Mouse (Mus musculus): ENCODE data around the gene Fli1.

The Fli1 gene

DNA sequence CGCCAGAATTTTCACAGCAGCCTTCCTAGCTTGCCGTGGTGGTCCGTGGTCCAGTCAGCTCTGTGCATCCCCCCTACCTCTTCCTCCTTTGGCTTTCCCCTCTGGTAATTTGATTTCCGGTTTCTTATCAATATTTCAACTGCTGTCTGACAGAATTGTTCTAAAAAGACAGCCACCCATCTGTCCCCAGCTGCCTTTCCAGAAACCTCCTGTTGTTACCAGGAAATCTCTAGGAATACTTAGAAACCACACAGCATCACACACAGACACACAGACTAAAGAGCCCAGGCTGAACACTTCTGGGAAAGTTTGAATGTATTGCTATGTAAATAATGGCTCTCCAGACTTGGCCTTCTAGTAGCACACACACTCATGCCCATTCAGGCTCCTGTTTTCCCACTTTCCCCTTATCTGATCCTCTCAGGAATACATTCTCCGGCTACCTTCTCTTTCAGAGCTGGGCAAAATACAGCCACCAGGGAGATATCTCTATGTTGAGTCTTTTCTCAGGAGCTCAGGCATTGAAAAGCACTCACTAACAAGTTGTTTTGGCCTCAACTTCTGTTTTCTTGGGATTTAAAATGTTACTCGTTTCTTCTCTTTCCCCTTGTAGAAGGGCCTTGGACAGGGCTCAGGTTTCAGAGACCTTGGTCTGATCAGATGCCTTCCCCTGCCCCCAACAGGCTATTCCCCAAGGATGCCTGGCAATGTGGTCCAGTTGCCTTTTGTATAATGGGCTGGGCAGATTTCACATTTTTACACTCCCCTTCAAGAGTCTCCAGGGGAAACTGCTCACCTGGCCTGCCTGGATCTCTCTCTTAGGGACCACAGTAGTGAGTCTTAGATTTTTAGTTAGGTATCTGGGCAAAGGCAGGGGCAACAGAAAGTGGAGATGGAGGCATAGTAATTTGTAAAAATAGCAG, 7.1 kb upstream of the Fli1 start:
- no peak for DNase-seq (ENCODE audit: low spot score in 2 of 2)

DNA sequence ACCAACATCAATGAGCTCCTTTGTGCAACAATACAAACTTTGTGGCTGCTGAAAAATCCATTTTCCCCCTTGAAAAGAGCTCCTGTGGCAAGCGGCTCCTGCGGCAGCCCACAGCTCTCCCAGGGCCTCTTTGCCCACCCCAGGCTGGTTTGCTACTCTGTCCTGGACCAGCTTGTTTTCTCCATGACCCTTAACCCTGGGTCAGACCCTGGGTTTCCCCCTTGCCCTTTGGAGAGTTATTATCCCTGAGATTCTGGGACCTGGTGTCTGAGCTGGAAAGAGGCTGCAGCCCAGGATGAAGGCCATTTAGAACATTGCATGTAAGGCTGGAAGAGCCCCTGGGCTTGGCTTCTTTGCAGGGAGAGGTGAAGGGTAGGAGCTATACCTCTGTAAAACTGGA, 4.1 kb upstream of the Fli1 start:
- DNase-seq (ENCODE audit: low spot score in 2 of 2), result no peak

DNA sequence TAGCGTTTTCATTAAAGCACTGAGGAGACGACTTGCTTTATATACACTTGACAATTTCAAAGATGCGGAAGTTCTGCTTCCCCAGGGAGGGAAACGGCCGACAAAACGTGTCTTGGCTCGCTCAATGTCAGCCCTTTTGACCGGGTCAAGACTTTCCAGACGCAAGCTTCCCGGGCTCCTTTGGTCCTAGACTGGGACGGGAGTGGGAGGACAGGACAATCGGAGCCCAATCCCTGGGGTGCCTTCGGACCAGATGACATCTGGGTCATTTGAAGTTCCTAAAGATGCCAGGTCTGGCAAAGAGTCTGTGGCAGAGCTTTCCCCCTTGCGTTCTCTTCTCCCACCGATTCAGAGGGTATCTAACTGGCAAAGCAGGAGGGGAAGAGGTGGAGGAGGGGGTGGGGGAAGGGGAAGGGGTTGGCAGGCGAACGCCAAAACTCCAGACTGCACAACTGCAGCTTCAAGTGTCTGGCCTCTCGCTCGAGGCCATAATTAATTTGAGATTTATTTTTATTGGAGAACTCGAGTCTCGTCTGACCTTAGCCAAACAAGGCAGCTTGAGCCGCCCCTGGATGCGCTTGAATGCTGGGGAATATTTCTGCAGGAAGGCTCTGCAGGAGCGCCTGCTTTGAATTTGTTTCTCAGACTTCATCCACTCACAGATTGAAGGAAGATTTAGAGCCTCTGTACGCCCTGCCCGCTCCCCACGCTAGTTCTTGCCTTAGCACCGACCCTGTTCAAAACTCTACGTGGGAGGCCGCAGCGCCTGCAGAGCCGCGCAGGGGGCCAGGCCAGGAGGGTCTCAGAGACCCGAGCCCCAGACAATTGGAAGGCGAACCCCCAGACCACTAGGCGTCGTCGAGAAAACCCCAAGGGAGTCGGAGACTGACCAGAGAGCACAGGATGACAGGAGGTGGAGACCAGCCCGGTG, 2.3 kb upstream of the Fli1 start:
- DNase-seq (ENCODE audit: low spot score in 2 of 2), result no peak

DNA sequence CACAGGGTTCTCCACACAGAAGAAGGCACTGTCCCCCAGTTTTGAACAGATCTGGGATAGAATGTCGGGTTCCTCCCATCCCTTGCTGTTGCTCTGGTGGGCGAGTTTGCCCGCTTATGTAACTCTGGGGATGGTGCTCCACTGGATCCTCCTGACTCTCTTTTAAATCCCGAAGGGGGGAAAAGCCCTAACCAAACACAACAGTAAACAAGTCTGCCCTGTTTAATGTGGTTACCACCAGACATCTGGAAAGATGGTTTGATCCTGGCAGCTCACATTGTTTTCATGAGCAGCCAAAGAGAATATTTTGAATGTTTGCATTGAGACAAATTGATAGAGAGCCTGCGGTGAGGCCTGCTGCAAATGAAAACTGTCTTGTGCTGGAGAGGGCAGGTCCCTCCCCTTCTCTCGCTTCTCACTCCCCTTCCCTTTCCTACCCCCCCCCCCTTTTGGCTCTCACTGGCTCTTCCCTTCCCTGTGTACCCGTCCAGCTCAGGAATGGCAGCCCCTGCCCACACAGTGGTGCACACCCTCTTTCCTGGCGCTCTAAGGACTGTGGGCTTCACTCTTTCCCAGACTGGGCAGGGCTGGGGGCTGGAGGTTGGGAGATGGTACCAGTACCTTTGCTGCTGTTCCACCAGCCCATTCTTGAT, 1.4 kb upstream of the Fli1 start:
- DNase-seq (ENCODE audit: low spot score in 2 of 2), result no peak

DNA sequence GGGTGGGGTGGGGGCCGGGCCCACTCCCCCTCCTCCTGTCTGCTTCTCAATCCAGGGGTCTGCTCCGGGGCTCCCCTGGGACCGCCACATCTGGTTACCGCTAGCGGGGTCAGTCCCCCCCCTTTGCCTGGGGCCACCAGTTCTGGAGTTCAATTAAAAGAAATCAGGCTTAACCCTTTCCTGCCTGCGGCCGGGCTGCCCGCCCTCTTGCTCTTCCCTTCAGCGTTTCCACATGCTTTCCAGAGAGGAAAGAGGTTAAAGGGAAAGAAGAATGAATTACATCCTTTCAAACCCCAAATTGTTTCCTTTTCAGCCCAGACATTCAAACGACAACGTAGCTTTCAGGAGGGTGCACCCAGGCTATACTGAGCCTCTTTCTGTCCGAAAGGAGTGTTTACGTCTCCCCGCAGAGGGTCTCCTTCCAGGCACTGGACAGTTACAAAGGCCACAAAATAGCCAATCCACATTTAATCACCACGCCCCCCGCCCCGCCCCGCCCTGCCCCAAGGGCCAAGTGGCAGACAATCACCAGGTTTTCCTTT, 450 bp upstream of the Fli1 start:
- no peak for DNase-seq (ENCODE audit: low spot score in 2 of 2)

DNA sequence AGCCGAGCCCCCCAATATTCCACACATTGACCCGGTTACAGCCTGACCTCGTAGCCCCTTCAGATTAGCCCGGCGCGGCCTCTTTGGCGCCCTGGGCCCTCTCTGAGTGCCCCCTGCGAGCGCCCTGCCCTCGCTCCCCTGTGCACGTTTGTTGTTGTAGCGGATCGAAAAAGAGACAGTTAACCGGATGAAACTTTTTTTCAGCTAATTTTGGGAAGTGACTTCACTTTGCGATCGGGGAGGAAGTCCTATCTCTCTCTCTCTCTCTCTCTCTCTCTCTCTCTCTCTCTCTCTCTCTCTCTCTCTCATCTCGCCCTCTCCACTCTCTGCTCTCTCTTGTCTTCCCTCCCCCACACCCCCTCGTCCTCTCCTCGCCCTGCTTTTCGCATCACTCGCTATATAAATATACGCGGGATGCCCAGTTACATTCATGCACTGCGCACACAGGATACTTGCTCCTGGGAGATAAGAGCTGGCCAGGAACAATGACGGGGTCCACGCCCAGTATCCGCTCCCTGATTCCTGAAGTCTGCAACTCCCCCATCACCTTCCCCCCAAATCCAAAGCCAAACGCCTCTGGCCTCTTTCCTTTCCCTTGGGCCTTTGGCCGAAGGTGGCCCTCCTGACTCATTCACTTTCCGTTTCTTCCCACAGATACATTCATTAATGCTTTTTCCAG, 1.3 kb downstream of the Fli1 start:
- no peak for DNase-seq (ENCODE audit: low spot score in 2 of 2)

DNA sequence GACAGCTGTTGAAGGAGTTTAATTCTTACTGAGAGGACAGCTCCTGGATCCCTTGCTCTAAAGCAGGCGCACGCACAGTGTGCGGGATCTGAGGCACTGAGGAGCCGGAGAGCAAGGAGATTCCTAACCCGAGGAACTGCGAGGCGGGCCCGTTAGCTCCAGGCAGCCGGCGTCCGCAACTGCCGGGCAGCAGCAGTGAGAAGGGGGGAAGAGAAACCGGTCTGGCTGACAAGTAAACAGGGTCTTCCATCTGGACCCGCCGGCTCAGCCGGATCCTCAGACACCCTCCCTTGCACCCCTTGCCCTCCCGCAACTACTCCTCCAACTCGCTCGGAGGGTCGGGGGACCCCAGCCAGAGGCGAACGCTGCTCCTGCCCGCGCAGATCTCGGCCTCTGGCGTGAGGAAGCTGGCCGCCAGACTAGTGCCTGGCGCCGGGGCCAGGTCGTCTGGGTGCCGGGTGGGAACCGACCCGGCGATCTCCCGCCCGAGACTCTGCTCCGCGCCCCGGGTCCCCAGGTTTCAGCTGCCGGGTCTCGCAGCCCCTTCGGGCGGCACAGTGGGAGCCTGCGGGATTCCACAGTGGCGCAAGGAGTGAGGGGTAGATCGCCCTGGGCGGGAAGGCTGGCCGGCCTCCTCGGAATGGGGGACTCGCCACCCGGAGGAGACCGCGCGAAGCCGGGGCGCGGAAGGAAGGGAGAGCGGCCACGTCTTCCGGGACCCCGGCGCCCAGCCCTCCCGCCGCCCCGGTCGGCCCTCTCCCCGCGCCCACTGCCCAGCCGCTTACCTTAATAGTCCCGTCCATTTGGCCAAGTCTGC, 2.0 kb downstream of the Fli1 start:
- DNase-seq (ENCODE audit: low spot score in 2 of 2), result no peak

DNA sequence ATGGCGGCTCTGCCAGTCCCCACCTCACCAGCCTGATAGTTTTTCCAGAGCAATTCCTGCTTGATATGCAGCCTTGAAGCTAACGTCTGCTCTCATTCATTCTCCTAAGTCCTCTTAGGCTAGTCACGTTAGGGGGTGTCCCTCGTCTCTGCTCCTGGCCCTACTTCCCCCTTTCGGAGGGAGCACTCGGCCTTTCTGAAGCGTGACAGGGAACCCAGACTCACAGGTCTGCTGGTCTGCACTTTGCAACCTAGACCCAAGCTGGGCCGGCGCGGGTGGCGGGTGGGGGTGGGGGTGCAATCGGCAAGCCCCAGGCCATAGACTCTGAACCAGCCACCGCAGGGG, 2.6 kb downstream of the Fli1 start:
- DNase-seq (ENCODE audit: low spot score in 2 of 2), result no peak

DNA sequence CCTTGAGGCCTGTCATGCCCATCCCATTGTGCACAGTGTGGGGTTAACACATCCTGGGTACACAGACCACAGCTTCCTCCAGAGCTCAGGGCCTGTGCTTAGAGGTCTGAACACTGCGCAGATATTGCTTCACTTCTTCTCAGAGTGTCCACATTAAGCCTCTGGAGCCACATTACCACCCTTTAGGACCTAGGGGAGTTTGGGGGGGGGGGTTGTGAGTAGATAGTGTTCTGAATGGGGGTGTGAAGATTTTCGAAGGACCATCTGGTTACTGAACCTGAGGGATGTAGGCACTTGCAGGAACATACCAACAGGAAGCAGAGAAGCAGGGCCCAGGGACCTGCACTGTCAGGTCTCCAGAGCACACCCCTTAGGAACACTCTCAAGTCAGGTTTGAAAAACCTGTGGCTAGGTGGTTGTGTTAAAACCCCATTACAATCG, 3.3 kb downstream of the Fli1 start:
- no peak for DNase-seq (ENCODE audit: low spot score in 2 of 2)

DNA sequence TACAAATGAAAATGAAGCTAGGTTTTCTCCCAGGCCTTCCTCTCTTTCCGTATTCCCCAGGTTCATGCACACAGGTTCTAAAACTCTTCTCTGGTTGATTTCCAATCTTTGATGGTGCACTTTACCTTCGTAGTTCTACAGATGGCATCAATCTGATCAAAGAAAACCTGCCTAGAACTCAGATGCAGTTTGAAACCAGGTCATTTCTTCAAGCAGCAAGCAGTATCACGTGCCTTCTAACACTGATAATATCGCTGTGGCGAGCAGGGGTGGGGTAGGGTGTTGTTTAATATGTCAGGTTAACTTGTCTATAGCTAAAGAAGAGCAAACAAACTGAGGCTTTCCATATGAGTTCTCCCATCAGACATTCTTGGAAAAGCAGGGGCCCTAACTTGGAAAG, 4.5 kb downstream of the Fli1 start:
- DNase-seq (ENCODE audit: low spot score in 2 of 2), result no peak

DNA sequence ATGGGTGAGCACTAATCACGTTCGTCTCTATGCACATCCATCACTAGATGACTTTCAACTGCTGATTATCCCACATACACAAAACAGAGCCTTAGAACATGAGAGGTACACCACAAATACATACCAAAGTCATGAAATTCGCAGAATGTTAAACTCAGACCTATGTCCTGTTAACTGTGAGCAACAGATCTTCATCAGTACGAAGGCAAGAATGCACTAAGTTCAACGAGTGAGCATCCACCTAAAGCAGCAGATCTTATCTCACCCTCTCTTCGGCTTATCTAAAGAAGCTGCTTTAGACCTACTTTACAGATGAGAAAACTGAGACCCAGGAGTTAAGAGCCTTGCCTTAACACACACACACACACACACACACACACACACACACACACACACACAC, 5.0 kb downstream of the Fli1 start:
- DNase-seq (ENCODE audit: low spot score in 2 of 2), result no peak

DNA sequence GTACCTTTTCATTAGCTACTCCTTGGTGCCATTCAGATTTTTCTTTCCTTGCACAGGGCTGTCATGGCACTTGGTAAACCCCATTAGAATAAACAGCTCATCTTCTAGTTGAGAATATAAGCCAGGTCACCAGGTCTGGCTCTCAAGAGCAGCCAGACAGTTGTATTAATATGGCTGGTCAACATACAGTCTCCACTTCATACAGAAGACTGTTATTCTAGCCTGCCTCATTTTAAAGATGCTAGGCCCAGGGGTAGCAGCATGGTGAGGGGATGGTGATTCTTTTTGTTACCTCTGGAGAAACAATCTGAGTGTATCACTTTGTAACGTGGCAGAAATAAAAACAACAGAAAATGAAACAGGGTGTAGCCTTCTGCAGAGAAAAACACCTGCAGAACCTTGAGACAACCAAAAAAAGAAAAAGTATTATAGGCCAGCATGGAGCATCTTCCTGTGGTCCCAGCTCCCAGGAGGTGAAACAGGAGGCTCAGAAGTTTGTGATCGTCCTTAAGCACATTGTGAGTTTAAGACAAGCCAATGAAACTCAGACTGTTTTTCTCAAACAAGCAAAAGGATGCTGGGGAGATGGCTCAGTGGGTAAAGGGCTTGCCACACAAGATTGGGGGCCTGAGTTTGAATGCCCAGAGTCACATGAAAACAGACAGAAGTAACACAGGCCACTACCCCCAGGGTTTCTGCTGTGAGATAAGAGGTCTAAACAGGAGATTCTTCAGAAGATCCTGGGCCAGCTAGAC, 7.3 kb downstream of the Fli1 start:
- no peak for DNase-seq (ENCODE audit: low spot score in 2 of 2)

DNA sequence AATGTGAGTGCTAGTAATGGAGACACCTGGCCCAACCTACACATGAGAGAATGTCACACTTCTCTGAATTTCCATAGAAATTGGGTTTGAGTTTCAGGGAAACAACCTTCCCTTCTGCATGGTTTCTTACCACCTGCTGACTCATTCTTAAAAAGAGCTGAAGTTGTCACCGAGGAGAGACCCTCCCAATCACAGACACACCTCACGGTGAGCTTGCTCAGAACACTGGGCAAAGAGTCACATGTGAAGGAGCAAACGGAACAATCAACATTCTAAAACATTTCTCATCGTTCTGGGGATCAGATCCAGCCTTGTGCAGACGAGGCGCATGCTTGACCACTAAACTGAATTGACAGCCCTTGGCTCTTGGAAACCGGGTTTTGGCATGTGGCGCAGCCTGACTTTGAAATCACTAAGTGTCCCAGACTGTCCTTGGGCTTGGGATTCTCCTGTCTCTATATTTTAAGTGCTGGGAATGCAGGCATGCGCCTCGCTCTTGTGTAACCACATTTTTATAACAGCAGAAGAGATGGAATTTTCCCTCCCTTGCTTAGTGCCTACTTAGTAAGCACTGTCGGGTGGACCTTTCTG, 8.5 kb downstream of the Fli1 start:
- DNase-seq (ENCODE audit: low spot score in 2 of 2), result no peak

DNA sequence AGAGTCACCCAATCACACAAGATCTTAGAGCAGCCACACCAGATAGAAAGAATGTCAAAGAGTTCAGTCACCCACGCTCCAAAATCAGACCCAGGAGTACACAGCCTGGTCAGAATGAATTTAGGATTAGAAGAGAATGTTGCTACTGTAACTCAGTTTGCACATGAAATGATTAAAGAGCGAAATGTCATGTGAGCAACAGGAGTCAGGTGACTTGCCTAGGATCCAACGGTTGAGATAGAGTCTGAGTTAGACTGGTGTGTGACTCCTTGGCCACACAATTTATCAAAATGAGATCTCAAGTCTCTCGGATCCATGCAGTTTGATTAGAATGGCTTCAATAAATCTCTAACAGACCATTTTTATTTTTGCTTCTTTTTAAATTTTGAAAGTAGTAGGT, 11.1 kb downstream of the Fli1 start:
- no peak for DNase-seq (ENCODE audit: low spot score in 2 of 2)

DNA sequence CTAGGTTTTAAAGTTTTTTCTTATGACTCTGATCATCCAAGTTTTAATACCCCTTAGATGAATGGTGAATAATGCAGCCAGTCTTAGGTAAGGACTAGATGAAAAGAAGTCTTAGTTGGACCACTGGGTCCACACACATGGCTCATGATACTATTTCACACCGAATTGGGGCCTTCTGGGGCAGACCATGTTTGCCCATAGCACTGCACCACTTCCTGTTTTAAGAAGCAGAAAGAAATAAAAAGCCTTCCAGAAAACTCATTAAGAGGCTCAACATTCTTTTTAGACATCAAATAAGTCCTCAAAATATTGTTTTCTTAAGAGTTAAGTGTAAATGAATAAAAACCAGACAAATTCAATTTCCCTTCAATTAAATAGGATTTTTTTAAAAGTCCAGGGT, 11.7 kb downstream of the Fli1 start:
- no peak for DNase-seq (ENCODE audit: low spot score in 2 of 2)

DNA sequence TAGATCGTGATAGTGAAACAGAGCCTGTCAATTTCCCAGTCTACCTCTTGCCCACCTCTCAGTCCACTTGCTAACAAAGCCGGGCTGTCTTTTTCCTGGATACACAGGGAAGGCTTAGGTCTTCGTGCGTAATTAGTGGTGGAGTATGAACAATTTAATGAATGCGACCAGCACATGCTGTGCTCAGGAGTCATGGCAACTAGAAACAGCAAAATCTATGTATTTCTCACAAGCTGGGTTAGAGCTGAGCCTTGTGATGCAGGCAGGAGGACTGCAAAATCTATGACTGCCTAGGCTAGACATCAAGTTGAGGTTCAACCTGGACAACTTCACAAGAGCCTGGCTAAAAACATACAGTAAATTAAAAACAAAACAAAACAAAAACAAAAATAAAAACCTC, 12.5 kb downstream of the Fli1 start:
- no peak for DNase-seq (ENCODE audit: low spot score in 2 of 2)

DNA sequence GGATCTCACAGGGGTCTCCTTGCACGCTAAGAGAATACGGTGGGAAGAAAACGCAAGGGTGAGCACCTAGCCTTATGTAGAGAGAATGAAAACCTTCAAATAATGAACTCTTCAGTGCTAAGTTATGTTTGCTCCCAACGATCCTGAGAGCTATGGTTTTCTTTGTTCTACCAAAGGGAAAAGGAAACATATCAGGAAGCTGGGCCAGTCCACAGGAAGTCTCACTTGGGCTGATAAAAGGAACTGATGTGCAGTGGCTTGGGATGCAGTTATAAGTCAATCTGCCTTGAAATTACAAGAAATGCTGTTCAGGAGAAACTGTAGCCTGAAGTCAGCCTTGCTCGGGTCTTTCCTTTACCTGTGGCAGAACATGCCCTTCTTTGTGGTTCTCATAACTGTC, 13.1 kb downstream of the Fli1 start:
- no peak for DNase-seq (ENCODE audit: low spot score in 2 of 2)

DNA sequence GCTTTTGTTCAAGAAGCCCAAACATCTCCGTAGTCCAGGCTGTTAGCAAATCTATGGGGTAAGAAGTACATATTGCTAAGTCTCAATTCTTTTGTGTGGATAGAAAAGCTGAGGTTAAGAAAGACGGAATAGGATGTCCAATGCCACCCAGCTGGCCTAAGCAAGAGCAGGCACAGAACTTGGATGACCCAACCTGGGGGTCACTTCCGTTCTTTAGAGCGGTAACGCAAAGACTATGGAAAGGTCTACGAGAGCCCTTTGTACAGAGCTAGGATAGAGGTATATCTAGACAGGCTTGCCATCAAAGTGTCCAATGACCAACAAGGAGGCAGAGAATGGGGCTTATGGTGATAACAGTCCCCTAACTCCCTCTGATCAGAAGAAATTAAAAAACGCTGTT, 15.3 kb downstream of the Fli1 start:
- DNase-seq (ENCODE audit: low spot score in 2 of 2), result no peak

DNA sequence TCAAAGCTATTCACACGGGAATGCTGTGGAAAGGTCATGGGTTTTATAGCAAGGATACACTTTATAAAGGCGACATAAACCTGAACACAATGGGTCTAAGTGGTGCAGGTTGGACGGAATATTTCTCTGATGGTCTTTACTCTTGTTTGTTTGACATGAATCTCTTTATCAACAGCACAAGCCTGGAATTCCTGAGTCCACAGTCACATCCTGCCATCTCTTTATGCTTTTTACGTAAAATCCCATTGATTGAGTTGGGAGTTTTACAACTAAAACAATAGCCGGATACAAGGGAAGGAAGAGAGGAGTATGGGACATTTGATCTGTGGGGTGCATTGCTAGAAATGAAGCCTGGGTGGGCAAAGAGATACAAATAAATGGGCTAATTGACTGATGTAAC, 16.9 kb downstream of the Fli1 start:
- no peak for DNase-seq (ENCODE audit: low spot score in 2 of 2)

Data from frontal cortex, postnatal 25 days (tissue).